Mouse (Mus musculus): Measurements from ENCODE around the gene Ptprm. TPM values are rescaled to one million over a fixed set of nuclear protein-coding genes. Genes with fewer than 3 reads are reported as not detected.

Ptprm gene
- polyA plus RNA-seq, 1 experiment from 2014 or later: 35.9 TPM

DNA sequence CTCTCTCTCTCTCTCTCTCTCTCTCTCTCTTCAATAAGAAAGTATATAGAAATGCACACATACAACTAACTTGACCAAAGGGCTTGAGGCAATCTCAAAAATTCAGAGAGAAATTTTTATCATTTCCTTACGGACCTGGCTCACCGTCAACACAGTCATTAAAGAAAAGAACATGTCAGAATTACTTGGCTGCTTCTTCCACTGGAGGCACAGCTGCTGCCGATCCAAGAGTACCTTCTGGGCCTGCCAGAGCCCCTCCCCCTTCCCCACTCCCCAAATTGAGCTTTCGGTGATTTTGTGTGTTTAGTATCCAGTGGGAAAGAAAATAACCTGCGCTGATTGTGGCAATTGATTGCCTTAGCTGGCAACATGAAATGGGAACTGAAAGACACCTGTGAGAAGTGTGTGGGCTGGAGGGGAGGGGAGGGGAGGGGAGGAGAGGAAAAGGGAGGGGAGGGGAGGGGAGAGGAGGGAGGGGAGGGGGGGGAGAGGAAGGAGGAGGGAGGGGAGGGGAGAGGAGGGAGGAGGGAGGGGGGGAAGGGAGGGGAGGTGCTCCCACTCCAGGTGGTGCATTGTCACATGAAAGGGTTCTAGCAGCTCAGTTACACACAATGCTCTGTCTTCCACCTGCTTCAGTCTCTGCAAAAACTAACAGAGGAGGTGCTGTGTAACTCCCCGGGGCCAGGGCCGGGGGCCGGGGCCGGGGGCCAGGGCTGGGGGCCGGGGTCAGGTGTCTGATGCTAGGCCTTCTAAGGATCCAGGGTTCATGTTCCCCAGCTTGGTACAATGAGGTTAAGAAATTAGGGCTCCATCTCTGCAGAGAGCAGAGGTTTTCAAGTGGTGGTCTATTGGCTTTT lies 552.2 kb downstream of the Ptprm start:
- Histone ChIP-seq H3K9ac (replicated peaks; ENCODE audit: low read depth) (no peak overlapping the region), H3K9me3 (ENCODE audit: low read length) (no peaks in the 10 kb centered on the region), H3K4me3 (ENCODE audit: low read depth, low read length) (no peak overlapping the region), H3K4me1 (ENCODE audit: insufficient read depth, low read depth, low read length) (no peaks in the 10 kb centered on the region), H3K27ac (ENCODE audit: low read length) (no peak overlapping the region), H3K36me3 (ENCODE audit: insufficient read depth, low read length) (no peaks in the 10 kb centered on the region; the same call in 1 of the 2 replicates), H3K4me2 (replicated peaks; ENCODE audit: low read depth, low read length) (no peak overlapping the region), H3K27me3 (replicated peaks; ENCODE audit: insufficient read depth, low read length) (no peaks in the 10 kb centered on the region)
- TF ChIP-seq CTCF (IDR thresholded peaks at IDR 0.05) (no peak), EP300 (IDR thresholded peaks at IDR 0.05) (no peak)
- 46% methylated on average over 10 of the region's 10 CpGs for WGBS
- no peak for DNase-seq (ENCODE audit: low spot score)
- no peak for ATAC-seq

DNA sequence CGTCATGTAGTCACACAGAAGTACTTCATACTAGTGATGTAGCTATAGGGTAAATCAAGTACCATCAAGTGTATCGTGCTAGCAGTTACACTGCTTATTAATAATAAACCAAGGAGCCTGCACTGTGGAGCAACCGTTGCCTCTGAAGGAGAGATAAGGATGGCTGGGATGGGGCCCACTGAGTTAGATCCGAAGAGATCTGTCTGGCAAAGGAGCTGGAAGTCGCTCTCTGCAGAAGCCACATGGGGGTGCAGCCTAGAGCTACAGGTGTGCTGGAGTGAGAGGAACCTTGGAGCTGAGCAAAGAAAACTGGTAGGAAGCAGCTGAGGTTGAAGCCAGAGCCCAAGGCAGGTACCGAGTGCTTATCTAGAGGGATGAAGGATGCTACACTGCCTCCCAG lies 554.0 kb downstream of the Ptprm start:
- Histone ChIP-seq H3K36me3 (ENCODE audit: insufficient read depth, low read length) (no peaks in the 10 kb centered on the region; the same call in 1 of the 2 replicates), H3K9me3 (ENCODE audit: low read length) (no peaks in the 10 kb centered on the region), H3K4me2 (replicated peaks; ENCODE audit: low read depth, low read length) (no peak overlapping the region), H3K27me3 (replicated peaks; ENCODE audit: insufficient read depth, low read length) (no peaks in the 10 kb centered on the region), H3K4me1 (ENCODE audit: insufficient read depth, low read depth, low read length) (no peaks in the 10 kb centered on the region), H3K9ac (replicated peaks; ENCODE audit: low read depth) (no peak overlapping the region), H3K4me3 (ENCODE audit: low read depth, low read length) (no peak overlapping the region), H3K27ac (ENCODE audit: low read length) (no peak overlapping the region)
- WGBS: 58% methylated on average over 6 of the region's 6 CpGs
- no peak for TF ChIP-seq CTCF (IDR thresholded peaks at IDR 0.05)
- no peak for TF ChIP-seq EP300 (IDR thresholded peaks at IDR 0.05)
- DNase-seq (ENCODE audit: low spot score) (no peak), ATAC-seq (no peak)

DNA sequence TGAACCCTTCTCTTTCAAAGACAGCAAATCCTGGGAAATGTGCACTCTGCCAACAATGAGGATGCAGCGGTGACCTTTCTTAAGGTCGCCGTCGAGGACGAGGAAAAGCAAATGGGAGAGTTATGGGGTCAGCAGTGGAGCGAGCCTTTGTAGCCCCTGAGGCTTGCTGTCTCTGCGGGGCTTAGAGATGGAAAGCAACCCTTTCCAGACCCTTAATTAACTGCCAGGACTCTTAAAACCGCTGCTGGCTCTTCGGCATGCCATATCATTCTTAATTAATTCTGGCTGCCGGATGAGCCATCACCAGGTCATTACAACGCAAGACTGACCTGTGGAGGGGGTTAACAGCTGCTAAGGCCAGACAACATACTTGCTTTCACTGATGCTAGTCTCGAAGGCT lies 568.1 kb downstream of the Ptprm start:
- TF ChIP-seq CTCF (IDR thresholded peaks at IDR 0.05) (no peak), EP300 (IDR thresholded peaks at IDR 0.05) (no peak)
- H3K27ac ChIP-seq (ENCODE audit: low read length): no peak overlapping the region
- no peaks in the 10 kb centered on the region for H3K9me3 ChIP-seq (ENCODE audit: low read length)
- ATAC-seq: no peak
- H3K4me2 ChIP-seq (replicated peaks; ENCODE audit: low read depth, low read length): no peak overlapping the region
- H3K4me3 ChIP-seq (ENCODE audit: low read depth, low read length): no peak overlapping the region
- no peak overlapping the region for H3K9ac ChIP-seq (replicated peaks; ENCODE audit: low read depth)
- H3K4me1 ChIP-seq (ENCODE audit: insufficient read depth, low read depth, low read length): no peaks in the 10 kb centered on the region
- no peaks in the 10 kb centered on the region for H3K36me3 ChIP-seq (ENCODE audit: insufficient read depth, low read length)
- H3K27me3 ChIP-seq (replicated peaks; ENCODE audit: insufficient read depth, low read length): no peaks in the 10 kb centered on the region
- 60% methylated on average over 12 of the region's 12 CpGs for WGBS
- no peak for DNase-seq (ENCODE audit: low spot score)

DNA sequence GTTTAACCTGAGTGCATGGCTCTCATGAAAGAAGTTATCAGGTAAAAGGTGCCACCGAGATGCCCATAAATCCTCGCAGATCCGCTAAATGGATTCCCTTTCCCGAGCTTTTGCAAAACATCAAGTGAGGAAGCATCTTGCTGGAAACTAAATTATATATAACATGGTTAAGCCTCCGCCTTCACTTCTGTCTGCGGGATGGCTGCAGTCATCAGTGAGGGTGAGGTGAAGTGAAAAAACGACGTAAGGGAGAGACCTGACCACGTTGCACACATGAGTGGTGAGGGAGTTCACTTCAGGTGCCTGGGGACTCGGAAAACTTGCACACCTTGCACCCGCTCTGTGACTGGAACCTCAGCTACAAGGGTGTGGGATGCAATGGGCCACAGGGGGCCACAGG lies 568.7 kb downstream of the Ptprm start:
- Histone ChIP-seq H3K9ac (replicated peaks; ENCODE audit: low read depth) (no peak overlapping the region), H3K27ac (ENCODE audit: low read length) (no peak overlapping the region), H3K27me3 (replicated peaks; ENCODE audit: insufficient read depth, low read length) (no peaks in the 10 kb centered on the region), H3K4me1 (ENCODE audit: insufficient read depth, low read depth, low read length) (no peaks in the 10 kb centered on the region), H3K4me3 (ENCODE audit: low read depth, low read length) (no peak overlapping the region), H3K4me2 (replicated peaks; ENCODE audit: low read depth, low read length) (no peak overlapping the region), H3K9me3 (ENCODE audit: low read length) (no peaks in the 10 kb centered on the region), H3K36me3 (ENCODE audit: insufficient read depth, low read length) (no peaks in the 10 kb centered on the region)
- no peak for DNase-seq (ENCODE audit: low spot score)
- 83% methylated on average over 11 of the region's 11 CpGs for WGBS
- ATAC-seq: no peak
- TF ChIP-seq CTCF (IDR thresholded peaks at IDR 0.05) (no peak), EP300 (IDR thresholded peaks at IDR 0.05) (no peak)

DNA sequence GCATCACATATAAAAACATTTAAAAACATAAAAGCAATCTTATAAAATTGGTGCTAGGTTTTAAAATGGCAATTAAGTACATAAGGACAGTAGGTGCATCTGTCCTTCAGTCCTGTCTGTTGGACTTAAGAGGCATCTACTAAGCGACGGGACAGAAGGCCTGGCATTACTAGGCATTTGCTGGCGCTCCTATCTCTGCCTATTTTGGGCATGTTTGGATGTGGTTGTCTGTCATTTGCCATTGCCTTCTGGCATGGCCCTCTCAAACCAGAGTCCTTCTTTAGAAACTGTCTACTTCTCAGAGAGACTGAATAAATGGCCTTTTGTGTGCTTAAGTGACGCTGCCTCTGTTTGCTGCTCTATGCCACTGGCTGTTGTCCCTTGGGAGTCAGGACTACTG lies 570.7 kb downstream of the Ptprm start:
- Histone ChIP-seq H3K9ac (replicated peaks; ENCODE audit: low read depth) (no peak overlapping the region), H3K4me3 (ENCODE audit: low read depth, low read length) (no peak overlapping the region), H3K4me1 (ENCODE audit: insufficient read depth, low read depth, low read length) (no peaks in the 10 kb centered on the region), H3K36me3 (ENCODE audit: insufficient read depth, low read length) (no peaks in the 10 kb centered on the region), H3K27me3 (replicated peaks; ENCODE audit: insufficient read depth, low read length) (no peaks in the 10 kb centered on the region), H3K27ac (ENCODE audit: low read length) (no peak overlapping the region), H3K4me2 (replicated peaks; ENCODE audit: low read depth, low read length) (no peak overlapping the region), H3K9me3 (ENCODE audit: low read length) (no peaks in the 10 kb centered on the region)
- no peak for ATAC-seq
- WGBS: 84% methylated on average over 4 of the region's 4 CpGs
- no peak for DNase-seq (ENCODE audit: low spot score)
- TF ChIP-seq EP300 (IDR thresholded peaks at IDR 0.05) (no peak), CTCF (IDR thresholded peaks at IDR 0.05) (no peak)

DNA sequence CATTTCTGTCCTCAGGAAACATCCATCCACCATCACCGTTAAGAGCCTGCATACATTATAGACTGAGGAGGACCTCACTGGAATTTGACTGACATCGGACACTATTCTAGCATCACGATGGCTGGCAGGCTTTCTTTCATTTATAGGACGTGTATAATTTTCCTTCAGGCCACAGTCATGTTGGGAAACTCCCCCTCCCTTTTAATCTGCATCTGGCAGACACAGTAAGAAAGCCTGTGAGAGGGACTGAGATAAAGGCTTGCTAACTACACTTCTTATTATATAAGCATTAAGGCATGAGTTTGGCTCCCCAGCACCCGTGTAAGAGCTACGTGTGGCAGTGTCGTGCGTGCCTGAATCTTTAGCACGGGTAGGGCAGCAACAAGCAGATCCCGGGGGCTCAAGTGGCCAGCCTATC lies 571.2 kb downstream of the Ptprm start:
- Histone ChIP-seq H3K36me3 (ENCODE audit: insufficient read depth, low read length) (no peaks in the 10 kb centered on the region), H3K4me1 (ENCODE audit: insufficient read depth, low read depth, low read length) (no peaks in the 10 kb centered on the region), H3K27ac (ENCODE audit: low read length) (no peak overlapping the region), H3K4me2 (replicated peaks; ENCODE audit: low read depth, low read length) (no peak overlapping the region), H3K9me3 (ENCODE audit: low read length) (no peaks in the 10 kb centered on the region), H3K4me3 (ENCODE audit: low read depth, low read length) (no peak overlapping the region), H3K27me3 (replicated peaks; ENCODE audit: insufficient read depth, low read length) (no peaks in the 10 kb centered on the region), H3K9ac (replicated peaks; ENCODE audit: low read depth) (no peak overlapping the region)
- ATAC-seq (no peak), DNase-seq (ENCODE audit: low spot score) (no peak)
- no peak for TF ChIP-seq EP300 (IDR thresholded peaks at IDR 0.05)
- TF ChIP-seq CTCF (IDR thresholded peaks at IDR 0.05): no peak
- 72% methylated on average over 10 of the region's 10 CpGs for WGBS
